Mouse (Mus musculus): ENCODE measurements at regions not wholly inside any gene's neighbourhood (a gene's known extent, or its start where the extent isn't known, plus 50 kb on each side); places are given as distances from the start of the nearest gene placed in this dataset.

GRCm38 (mm10) chr14:76714727-76715126 lies 158.0 kb upstream of the Serp2 start:
- no peak for TF ChIP-seq EP300 (IDR thresholded peaks at IDR 0.05; ENCODE audit: insufficient read depth, low read depth, low read length)
- TF ChIP-seq CTCF (IDR thresholded peaks at IDR 0.05; ENCODE audit: low read depth, low read length) = no peak

All from ES-Bruce4 (cell line).